Mouse (Mus musculus) c-Kit-positive CD71-negative TER-119-negative erythroid progenitor cells, embryonic 14.5 days (primary cell): Measurements from ENCODE around the gene Rnf130.
"Not testable (repeated sequence)": the region's sequence is repeated elsewhere in the genome, so short reads cannot be mapped to it uniquely, and the experiment has no call there.

Experiments
- DNase-seq: peaks from one replicate; pipeline ENCODE4 v3.0.0-alpha.2; 2013; ENCODE audit warnings: low read depth

The Rnf130 gene

GRCm38 (mm10) chr11:50089840-50090239, 64.7 kb downstream of the Rnf130 start:
- no peak for DNase-seq

- DNase-seq = no peak
Measured at GRCm38 (mm10) chr11:50090982-50091675, 66.0 kb downstream of the Rnf130 start.

DNA sequence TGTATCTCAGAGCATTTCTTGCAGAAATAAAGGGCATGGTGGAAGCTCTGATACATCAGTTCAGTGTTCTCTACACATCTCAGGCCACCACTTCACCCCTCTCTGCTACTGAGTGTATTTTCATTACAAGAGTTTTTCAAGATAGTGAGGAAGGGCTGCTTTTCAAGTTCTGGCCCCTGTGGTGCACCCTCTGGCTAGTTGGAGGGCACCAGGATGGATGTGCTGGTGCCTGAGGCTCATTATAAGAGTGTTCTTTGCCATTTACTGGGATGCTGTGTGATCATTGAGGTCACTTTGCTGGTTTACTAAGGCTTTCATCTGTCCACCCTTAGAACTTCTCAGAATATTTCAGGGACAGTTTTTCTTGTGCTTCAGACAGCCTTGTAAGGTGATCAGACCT, 66.5 kb downstream of the Rnf130 start:
- no peak for DNase-seq

DNA sequence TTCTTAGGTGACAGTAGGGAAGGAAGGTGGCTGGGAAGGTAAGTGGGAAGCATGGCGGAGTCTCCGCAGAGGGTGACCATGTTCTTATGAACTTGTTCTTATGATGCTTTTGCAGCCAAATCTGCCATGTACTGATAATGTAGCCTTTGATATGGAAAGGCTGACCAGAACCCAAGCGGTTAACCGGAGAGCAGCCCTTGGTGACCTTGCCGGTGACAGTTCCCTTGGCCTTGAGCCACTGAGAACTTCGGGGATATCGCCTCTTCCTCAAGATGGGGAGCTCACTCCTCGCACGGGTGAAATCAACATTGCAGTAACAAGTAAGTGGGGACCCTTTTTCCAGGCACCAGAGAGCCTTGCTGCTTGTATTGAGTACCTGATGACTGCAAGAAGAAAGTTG, 70.5 kb downstream of the Rnf130 start:
- no peak for DNase-seq

- no peak for DNase-seq
Measured at GRCm38 (mm10) chr11:50097091-50097490, 71.9 kb downstream of the Rnf130 start.

DNA sequence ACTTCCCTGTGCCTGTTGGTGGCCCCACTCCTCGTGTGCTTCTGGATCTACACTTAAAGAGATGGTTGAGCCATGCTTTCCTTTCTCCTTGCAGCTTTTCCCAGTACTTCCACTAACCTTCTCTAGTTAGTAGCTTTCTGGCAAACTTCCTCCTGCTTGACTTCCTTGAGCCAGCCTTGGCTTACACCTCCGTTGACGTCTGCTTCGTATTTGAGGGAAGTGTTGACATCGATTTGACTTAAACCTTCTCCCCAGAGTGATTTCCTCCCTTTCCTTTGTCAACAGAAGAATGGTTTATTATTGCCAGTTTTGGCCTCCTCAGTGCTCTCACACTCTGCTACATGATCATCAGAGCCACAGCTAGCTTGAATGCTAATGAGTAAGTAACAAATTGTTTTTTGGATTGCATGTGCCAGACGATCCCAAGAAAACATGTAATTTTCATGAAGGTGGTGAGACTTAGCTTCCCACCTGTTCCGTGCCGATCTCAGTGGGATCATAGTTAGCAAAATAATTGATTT, 73.9 kb downstream of the Rnf130 start:
- DNase-seq = no peak

DNA sequence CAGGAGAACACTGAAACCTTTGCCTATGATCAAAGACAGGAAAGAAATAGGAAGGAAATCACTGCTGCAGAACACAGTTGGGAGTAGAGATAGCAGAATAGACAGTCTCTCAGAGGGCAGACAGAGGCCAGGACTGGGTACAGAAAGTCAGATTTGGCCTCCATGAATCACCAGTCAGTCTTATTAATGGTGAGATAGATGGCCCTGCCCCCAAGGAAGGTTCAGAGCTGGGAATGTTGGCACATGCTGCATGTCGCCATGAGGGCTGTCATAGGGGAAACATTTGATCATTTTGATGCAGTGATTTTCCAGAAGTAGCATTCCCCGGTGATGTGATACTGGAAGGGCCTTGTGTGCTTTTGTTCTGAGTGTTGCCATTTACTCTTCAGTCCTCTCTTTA, 74.5 kb downstream of the Rnf130 start:
- no peak for DNase-seq

DNA sequence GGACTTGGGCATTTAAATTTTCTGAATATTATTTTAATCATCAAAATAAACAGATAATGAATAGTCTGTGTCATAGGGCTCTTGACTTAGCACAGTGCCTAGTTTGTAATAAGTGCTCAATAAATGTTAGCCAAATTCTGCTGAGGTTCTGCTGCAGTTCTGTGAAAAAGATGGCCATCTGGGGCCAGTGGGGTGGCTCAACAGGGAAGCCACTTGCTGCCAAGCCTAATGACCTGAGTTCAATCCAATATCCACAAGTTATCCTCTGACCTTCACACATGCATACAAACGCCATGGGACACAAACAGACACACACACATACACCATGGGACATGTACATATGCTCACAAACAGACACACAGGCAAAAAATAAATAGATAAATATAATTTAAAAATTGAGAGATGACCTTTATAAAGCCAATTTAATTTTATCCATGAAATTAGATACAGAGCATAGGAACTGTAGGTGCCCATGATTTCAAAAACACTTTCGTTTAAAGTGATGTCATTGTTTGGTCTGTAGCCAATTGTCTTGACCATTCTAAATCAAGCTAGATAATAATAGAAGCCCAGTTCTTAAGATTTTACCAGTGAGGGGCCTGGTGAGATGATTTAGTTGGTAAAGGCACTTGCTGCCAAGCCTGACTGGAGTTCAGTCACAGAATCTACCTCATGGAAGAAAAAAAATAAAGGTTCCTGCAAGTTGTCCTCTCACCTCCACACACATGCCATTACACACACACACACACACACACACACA, 75.6 kb downstream of the Rnf130 start:
- no peak for DNase-seq

DNA sequence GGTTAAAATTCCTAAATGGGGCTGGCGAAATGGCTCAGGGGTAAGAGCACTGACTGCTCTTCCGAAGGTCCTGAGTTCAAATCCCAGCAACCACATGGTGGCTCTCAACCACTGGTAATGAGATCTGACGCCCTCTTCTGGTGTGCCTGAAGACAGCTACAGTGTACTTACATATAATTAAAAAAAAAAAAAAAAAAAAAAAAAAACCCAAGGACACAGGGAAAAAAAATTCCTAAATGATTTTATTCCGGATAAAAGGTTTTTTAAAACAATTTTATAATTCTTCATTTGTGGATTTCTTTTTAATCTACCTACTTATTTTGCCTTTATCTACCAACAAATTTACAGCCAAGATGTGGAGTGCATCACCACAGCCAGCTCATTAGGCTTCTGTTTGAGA, 76.8 kb downstream of the Rnf130 start:
- not testable (repeated sequence) for DNase-seq

GRCm38 (mm10) chr11:50104016-50104415, 78.9 kb downstream of the Rnf130 start:
- no peak for DNase-seq

DNA sequence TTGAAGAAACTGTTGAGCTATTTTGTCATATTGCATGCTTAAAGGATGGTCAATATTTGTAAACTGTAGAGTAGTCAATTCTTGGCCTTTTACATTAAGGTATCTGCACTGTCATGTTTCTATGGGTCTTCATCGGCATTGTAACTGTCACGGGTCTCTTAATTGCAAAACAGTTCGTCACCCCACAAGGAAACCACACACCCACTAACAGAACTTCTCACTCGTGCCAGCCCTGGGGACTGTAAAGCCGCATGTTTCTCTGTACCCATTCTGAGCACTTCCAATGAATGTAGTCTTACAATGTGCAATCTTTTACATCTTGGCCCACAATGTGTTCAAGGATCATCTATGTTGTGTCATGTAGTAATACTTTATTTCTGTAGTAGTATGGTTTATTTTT, 80.1 kb downstream of the Rnf130 start:
- no peak for DNase-seq

DNA sequence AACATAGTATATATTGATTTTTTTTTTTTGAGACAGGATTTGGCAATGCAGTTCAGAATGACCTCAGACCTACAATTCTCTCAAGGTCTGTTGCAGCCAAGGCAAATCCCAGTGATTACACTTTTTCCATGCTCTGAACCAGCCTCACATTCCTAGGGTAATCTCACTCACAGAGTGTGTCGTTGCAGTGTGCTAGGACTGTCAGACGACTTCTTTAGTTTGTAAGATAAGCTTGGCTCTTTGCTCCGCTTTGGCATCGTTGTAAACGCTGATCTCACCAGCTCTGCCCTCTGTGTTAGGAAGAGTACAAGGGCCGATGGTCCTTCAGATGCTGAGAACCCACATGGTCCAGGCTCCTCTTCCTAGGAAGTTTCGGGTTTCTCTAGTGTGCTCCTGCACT, 80.9 kb downstream of the Rnf130 start:
- DNase-seq = no peak

- no peak for DNase-seq
Measured at GRCm38 (mm10) chr11:50108823-50109244, 83.7 kb downstream of the Rnf130 start.

DNA sequence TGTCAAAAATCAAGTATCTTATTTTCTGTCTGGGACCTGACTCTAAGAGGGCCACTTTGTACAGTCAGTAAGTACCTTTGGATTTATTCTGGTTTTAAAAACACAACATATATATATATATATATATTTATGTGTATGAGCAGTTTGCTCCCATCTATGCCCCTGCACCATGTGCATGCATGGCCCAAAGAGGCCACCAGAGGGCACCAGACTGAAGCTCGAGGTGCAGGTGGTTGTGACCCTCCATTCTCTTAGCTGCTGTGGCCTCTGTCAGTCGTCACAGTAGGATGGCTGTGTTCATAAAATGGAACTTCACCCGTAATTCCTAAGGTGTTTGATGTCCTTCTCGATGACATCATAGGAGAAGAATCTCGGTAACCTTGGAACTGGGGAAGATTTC, 89.2 kb downstream of the Rnf130 start:
- peak; percentile 82 for DNase-seq

- no peak for DNase-seq
Measured at GRCm38 (mm10) chr11:50122631-50123081, 97.5 kb downstream of the Rnf130 start.

- no peak for DNase-seq
Measured at GRCm38 (mm10) chr11:50127781-50128180, 102.6 kb downstream of the Rnf130 start.

DNA sequence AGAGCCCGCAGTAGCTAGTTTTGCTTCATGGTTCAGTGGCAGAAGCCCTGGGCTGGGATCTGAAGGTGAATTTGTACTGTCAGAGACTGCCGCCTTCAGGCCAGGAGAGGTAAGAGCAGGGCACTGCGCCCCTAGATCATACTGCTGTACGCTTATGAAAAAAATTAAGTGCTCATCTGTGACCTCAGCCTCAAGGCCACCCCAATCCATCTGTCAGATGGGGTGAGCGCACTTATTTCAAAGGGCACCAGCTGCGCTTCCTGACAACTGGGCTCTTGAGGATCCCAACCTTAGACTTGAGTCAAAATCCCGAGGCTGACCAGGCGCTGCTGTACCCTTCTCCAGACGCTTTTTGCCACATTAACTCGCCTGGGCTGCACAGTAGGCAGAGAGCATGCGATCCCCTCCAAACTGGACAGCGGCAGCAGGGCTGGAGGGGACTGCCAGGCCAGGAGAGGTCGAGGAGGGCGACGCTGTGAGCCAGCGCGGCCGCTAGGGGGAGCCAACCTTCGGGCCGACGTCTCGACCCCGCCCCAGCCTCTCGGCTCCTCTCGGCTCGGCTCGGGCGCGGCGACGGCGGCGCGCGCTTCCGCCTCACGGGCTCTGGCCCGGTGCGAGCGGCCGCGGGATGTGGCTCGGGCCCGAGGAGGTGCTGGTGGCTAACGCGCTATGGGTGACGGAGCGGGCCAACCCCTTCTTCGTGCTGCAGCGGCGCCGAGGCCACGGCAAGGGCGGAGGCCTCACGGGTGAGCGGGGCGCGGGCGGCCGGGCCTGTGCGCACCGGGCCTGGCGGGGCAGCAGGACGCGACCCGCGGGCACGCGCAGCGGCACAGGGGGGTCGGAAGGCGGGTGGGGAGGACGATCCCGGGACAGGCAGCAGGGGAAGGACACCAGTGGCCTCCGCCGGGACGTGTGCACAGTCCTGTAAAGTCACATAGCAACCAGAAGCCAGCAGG, 105.9 kb downstream of the Rnf130 start, which contains the start of gene Tbc1d9b:
Gene Tbc1d9b, plus strand, starts transcription at position 586 of the 956 bp plus-strand sequence.
- peak; percentile 80 for DNase-seq

- no peak for DNase-seq
Measured at GRCm38 (mm10) chr11:50131801-50132201, 106.7 kb downstream of the Rnf130 start.

DNA sequence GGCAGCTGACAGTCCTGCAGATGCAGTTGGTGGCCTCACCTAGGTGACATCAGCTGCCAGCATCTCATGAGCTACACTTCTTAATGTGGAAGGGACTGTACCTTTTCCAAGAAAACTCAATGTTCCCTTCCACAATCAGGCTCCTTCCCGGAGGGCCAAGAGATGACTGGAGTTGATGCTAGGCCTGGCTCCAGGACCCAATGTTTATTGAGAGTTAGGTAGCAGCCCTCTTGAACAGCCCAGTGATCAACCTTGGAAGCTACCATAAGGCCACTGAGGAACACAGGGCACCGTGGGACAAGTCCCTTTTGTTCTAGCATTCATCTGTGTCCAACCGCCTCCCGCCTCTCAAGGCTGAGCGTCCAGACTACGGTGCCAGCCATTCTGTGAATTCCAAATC, 107.1 kb downstream of the Rnf130 start:
- no peak for DNase-seq

- DNase-seq = peak; percentile 41
Measured at GRCm38 (mm10) chr11:50134136-50134859, 109.2 kb downstream of the Rnf130 start.

- DNase-seq = no peak
Measured at GRCm38 (mm10) chr11:50138206-50138822, 113.2 kb downstream of the Rnf130 start.
